Mouse (Mus musculus): Measurements from ENCODE around the gene Rgl1. TPM values are rescaled to one million over a fixed set of nuclear protein-coding genes. Genes with fewer than 3 reads are reported as not detected.
A peak's percentile ranks its signal among the peaks of the same experiment; 100 is the strongest.

Rgl1 gene
- polyA plus RNA-seq, 1 experiment from 2014 or later = 23.6 TPM

- WGBS = 93% methylated on average over 6 of the region's 6 CpGs
Observed at GRCm38 (mm10) chr1:152542747-152543378, 223.3 kb downstream of the Rgl1 start.

GRCm38 (mm10) chr1:152540304-152540887 lies 225.8 kb downstream of the Rgl1 start:
- H3K27ac ChIP-seq (ENCODE audit: low read length) = no peak overlapping the region
- H3K9ac ChIP-seq (replicated peaks; ENCODE audit: low read depth, low read length) = no peak overlapping the region
- H3K27me3 ChIP-seq (replicated peaks; ENCODE audit: control insufficient read depth, insufficient read depth, low read length) = no peaks in the 10 kb centered on the region
- H3K36me3 ChIP-seq (ENCODE audit: control insufficient read depth, insufficient read depth) = 0 out of 2 replicates have a peak, but pooled peaks cover 3% of the 10 kb centered on the region
- H3K4me1 ChIP-seq (replicated peaks; ENCODE audit: control insufficient read depth, insufficient read depth, low read length) = no peaks in the 10 kb centered on the region
- H3K4me3 ChIP-seq (replicated peaks; ENCODE audit: low read length) = no peak overlapping the region
- no peaks in the 10 kb centered on the region for H3K9me3 ChIP-seq (ENCODE audit: control insufficient read depth, low read length)
- WGBS = 93% methylated on average over 3 of the region's 3 CpGs
- no peak for ATAC-seq
- H3K4me2 ChIP-seq (ENCODE audit: low read length) = no peak overlapping the region

More at GRCm38 (mm10) chr1:152542747-152543378, 223.3 kb downstream of the Rgl1 start:
- H3K4me1 ChIP-seq (replicated peaks; ENCODE audit: control insufficient read depth, insufficient read depth, low read length) = no peaks in the 10 kb centered on the region
- no peaks in the 10 kb centered on the region for H3K9me3 ChIP-seq (ENCODE audit: control insufficient read depth, low read length)
- H3K4me3 ChIP-seq (replicated peaks; ENCODE audit: low read length) = no peak overlapping the region
- no peak for ATAC-seq
- no peaks in the 10 kb centered on the region for H3K27me3 ChIP-seq (replicated peaks; ENCODE audit: control insufficient read depth, insufficient read depth, low read length)
- H3K4me2 ChIP-seq (ENCODE audit: low read length) = no peak overlapping the region
- no peak overlapping the region for H3K27ac ChIP-seq (ENCODE audit: low read length)
- no peak overlapping the region for H3K9ac ChIP-seq (replicated peaks; ENCODE audit: low read depth, low read length)
- H3K36me3 ChIP-seq (ENCODE audit: control insufficient read depth, insufficient read depth) = peaks cover 7% of the 10 kb centered on the region; the same call in 1 of the 2 replicates

GRCm38 (mm10) chr1:152538817-152539216 lies 227.3 kb downstream of the Rgl1 start:
- no peaks in the 10 kb centered on the region for H3K9me3 ChIP-seq (ENCODE audit: control insufficient read depth, low read length)

DNA sequence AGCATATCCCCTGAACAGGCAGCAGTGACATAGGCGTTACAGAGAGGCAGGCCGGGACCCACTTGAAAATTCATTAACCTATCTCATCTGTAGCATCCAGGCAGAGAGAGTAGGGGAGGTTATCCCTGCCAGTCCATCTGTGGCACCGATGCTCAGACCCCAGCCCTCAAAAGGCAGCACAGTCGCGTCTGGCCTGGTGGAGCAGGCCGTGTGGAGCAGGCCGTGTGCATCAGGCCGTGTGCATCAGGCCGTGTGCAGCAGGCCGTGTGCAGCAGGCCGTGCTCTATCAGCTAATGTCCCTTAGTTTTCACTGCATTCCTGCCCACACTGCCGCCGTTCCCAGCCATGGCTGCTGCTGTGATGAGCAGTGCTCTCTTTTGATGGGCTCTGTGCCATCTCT lies 229.0 kb downstream of the Rgl1 start:
- Histone ChIP-seq H3K9me3 (ENCODE audit: control insufficient read depth, low read length) (no peaks in the 10 kb centered on the region), H3K27ac (ENCODE audit: low read length) (no peak overlapping the region), H3K27me3 (replicated peaks; ENCODE audit: control insufficient read depth, insufficient read depth, low read length) (no peaks in the 10 kb centered on the region), H3K4me2 (ENCODE audit: low read length) (no peak overlapping the region), H3K4me1 (replicated peaks; ENCODE audit: control insufficient read depth, insufficient read depth, low read length) (peaks cover 1% of the 10 kb centered on the region; the same call in 1 of the 2 replicates), H3K9ac (replicated peaks; ENCODE audit: low read depth, low read length) (no peak overlapping the region), H3K4me3 (replicated peaks; ENCODE audit: low read length) (no peak overlapping the region), H3K36me3 (ENCODE audit: control insufficient read depth, insufficient read depth) (no peaks in the 10 kb centered on the region)
- ATAC-seq = no peak
- WGBS = 80% methylated on average over 13 of the region's 13 CpGs

More at GRCm38 (mm10) chr1:152538817-152539216, 227.3 kb downstream of the Rgl1 start:
- no peaks in the 10 kb centered on the region for H3K4me1 ChIP-seq (replicated peaks; ENCODE audit: control insufficient read depth, insufficient read depth, low read length)
- no peak overlapping the region for H3K4me2 ChIP-seq (ENCODE audit: low read length)
- H3K36me3 ChIP-seq (ENCODE audit: control insufficient read depth, insufficient read depth) = 0 out of 2 replicates have a peak, but pooled peaks cover 1% of the 10 kb centered on the region
- H3K9ac ChIP-seq (replicated peaks; ENCODE audit: low read depth, low read length) = no peak overlapping the region
- no peak overlapping the region for H3K27ac ChIP-seq (ENCODE audit: low read length)
- ATAC-seq = no peak
- H3K27me3 ChIP-seq (replicated peaks; ENCODE audit: control insufficient read depth, insufficient read depth, low read length) = no peaks in the 10 kb centered on the region
- WGBS = 95% methylated on average over 4 of the region's 4 CpGs
- no peak overlapping the region for H3K4me3 ChIP-seq (replicated peaks; ENCODE audit: low read length)

DNA sequence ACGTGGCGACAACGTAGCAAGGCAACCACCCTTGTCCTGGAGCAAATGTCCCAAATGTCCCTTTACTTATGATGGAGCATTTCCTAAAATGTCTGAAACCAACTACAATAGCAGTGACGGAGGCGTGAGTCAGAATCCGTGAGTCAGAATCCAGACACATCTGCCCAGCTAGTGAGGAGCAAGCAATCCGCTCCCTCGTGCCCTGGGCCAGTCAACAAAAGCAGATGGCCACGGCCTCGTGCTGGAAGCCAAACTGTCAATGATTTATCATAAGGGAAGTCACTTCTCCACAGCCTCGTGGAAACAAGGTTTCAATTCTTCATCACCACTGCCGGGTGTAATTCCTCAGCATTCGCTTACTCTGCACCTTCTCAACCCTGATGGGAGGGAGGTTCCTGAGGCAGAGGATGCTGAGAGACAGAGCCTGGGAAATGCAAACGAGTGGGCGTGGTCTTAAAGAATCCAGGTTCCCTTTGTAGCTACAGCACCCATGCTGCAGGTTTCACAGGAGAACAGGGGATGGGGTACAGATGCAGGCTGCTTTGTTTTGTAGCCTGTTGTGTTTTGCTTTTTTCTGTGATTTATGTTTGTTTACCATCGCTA lies 229.6 kb downstream of the Rgl1 start:
- WGBS = 54% methylated on average over 16 of the region's 16 CpGs
- no peak overlapping the region for H3K27ac ChIP-seq (ENCODE audit: low read length)

GRCm38 (mm10) chr1:152534531-152534930 lies 231.6 kb downstream of the Rgl1 start:
- ATAC-seq = no peak
- H3K9ac ChIP-seq (replicated peaks; ENCODE audit: low read depth, low read length) = no peak overlapping the region
- no peak overlapping the region for H3K27ac ChIP-seq (ENCODE audit: low read length)
- H3K9me3 ChIP-seq (ENCODE audit: control insufficient read depth, low read length) = no peaks in the 10 kb centered on the region
- H3K27me3 ChIP-seq (replicated peaks; ENCODE audit: control insufficient read depth, insufficient read depth, low read length) = no peaks in the 10 kb centered on the region
- peaks cover 3% of the 10 kb centered on the region; the same call in 1 of the 2 replicates for H3K4me1 ChIP-seq (replicated peaks; ENCODE audit: control insufficient read depth, insufficient read depth, low read length)
- no peak overlapping the region for H3K4me2 ChIP-seq (ENCODE audit: low read length)
- H3K36me3 ChIP-seq (ENCODE audit: control insufficient read depth, insufficient read depth) = no peaks in the 10 kb centered on the region
- 93% methylated on average over 7 of the region's 7 CpGs for WGBS
- no peak overlapping the region for H3K4me3 ChIP-seq (replicated peaks; ENCODE audit: low read length)

More for the DNA sequence above, 229.6 kb downstream of the Rgl1 start:
- no peak overlapping the region for H3K4me2 ChIP-seq (ENCODE audit: low read length)
- no peaks in the 10 kb centered on the region for H3K36me3 ChIP-seq (ENCODE audit: control insufficient read depth, insufficient read depth)
- no peak overlapping the region for H3K9ac ChIP-seq (replicated peaks; ENCODE audit: low read depth, low read length)
- peak; percentile 40; the same call in 1 of the 2 replicates for ATAC-seq
- no peaks in the 10 kb centered on the region for H3K9me3 ChIP-seq (ENCODE audit: control insufficient read depth, low read length)
- H3K4me1 ChIP-seq (replicated peaks; ENCODE audit: control insufficient read depth, insufficient read depth, low read length) = peaks cover 3% of the 10 kb centered on the region; the same call in 1 of the 2 replicates
- no peaks in the 10 kb centered on the region for H3K27me3 ChIP-seq (replicated peaks; ENCODE audit: control insufficient read depth, insufficient read depth, low read length)
- no peak overlapping the region for H3K4me3 ChIP-seq (replicated peaks; ENCODE audit: low read length)

DNA sequence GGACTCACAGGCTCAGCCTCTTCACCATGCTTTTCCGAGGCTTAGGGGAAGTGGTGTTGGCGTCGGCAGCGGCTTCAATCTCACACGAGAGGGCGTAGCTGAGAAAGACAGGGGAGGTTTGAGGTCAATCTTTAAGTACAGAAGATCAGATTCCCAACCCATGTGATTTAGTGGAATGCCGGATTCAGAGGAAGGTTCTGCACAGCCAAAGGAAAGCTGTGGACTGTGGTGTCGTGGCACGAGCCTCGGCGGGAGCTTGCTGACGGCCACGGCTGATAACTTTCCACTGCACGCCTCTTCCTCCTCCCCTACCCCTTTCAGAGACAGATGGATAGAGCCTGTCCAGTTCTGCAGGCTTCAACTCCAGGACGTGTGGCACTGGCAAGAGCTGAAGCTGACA lies 234.7 kb downstream of the Rgl1 start:
- H3K36me3 ChIP-seq (ENCODE audit: control insufficient read depth, insufficient read depth) = no peaks in the 10 kb centered on the region
- no peaks in the 10 kb centered on the region for H3K27me3 ChIP-seq (replicated peaks; ENCODE audit: control insufficient read depth, insufficient read depth, low read length)
- no peak overlapping the region for H3K9ac ChIP-seq (replicated peaks; ENCODE audit: low read depth, low read length)
- 63% methylated on average over 15 of the region's 15 CpGs for WGBS
- no peak overlapping the region for H3K4me2 ChIP-seq (ENCODE audit: low read length)
- no peak overlapping the region for H3K27ac ChIP-seq (ENCODE audit: low read length)
- no peak for ATAC-seq
- no peaks in the 10 kb centered on the region for H3K9me3 ChIP-seq (ENCODE audit: control insufficient read depth, low read length)
- H3K4me1 ChIP-seq (replicated peaks; ENCODE audit: control insufficient read depth, insufficient read depth, low read length) = peaks cover 3% of the 10 kb centered on the region; the same call in 1 of the 2 replicates
- no peak overlapping the region for H3K4me3 ChIP-seq (replicated peaks; ENCODE audit: low read length)

DNA sequence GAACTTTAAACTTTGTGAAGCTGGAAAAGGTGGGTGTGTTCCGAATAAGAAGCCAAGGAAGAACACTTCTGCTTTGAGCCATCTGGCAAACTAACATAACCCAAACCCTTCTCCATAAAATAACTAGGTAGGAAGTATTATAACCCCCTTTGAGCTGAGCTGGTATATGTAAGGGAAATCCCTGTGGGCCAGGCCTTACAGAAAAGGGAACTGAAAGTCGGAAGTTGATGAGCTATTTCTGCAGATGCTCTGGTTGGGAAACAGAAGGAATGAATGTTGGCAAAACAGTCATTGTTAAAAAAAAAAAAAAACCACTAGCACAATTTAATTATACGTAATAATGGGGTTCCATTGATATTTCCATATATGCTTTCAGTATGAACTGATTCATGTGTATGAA lies 237.4 kb downstream of the Rgl1 start:
- H3K4me1 ChIP-seq (replicated peaks; ENCODE audit: control insufficient read depth, insufficient read depth, low read length) = peaks cover 6% of the 10 kb centered on the region; the same call in 1 of the 2 replicates
- H3K9me3 ChIP-seq (ENCODE audit: control insufficient read depth, low read length) = no peaks in the 10 kb centered on the region
- no peak overlapping the region for H3K4me2 ChIP-seq (ENCODE audit: low read length)
- H3K9ac ChIP-seq (replicated peaks; ENCODE audit: low read depth, low read length) = no peak overlapping the region
- H3K27me3 ChIP-seq (replicated peaks; ENCODE audit: control insufficient read depth, insufficient read depth, low read length) = no peaks in the 10 kb centered on the region
- no peak overlapping the region for H3K27ac ChIP-seq (ENCODE audit: low read length)
- H3K36me3 ChIP-seq (ENCODE audit: control insufficient read depth, insufficient read depth) = no peaks in the 10 kb centered on the region
- no peak for ATAC-seq
- 91% methylated on average over 3 of the region's 3 CpGs for WGBS
- no peak overlapping the region for H3K4me3 ChIP-seq (replicated peaks; ENCODE audit: low read length)

DNA sequence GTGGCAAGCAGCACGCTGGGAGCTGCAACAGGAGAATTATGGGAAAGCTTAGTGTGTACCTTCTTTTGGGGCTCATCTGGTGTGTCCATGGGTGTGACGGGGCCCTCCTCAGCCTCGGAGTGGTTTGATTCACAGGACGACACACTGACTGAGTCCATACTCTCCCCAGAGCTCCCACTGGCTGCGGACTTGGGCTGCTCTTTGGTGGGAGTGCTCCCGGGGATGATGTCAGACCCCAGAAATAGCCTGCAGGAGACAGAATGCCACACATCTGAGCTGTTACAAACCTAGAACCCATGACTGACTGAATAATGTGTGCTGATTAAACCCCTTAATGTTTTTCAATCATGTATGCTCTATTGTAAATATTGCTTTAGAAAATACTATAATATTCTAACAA lies 237.9 kb downstream of the Rgl1 start:
- no peaks in the 10 kb centered on the region for H3K36me3 ChIP-seq (ENCODE audit: control insufficient read depth, insufficient read depth)
- no peak overlapping the region for H3K4me3 ChIP-seq (replicated peaks; ENCODE audit: low read length)
- H3K27me3 ChIP-seq (replicated peaks; ENCODE audit: control insufficient read depth, insufficient read depth, low read length) = no peaks in the 10 kb centered on the region
- H3K9ac ChIP-seq (replicated peaks; ENCODE audit: low read depth, low read length) = no peak overlapping the region
- WGBS = 89% methylated on average over 6 of the region's 6 CpGs
- ATAC-seq = no peak
- H3K4me1 ChIP-seq (replicated peaks; ENCODE audit: control insufficient read depth, insufficient read depth, low read length) = peaks cover 6% of the 10 kb centered on the region; the same call in 1 of the 2 replicates
- no peak overlapping the region for H3K27ac ChIP-seq (ENCODE audit: low read length)
- no peaks in the 10 kb centered on the region for H3K9me3 ChIP-seq (ENCODE audit: control insufficient read depth, low read length)
- no peak overlapping the region for H3K4me2 ChIP-seq (ENCODE audit: low read length)

All from forebrain, embryonic 16.5 days (tissue).